Mouse (Mus musculus): Measurements from ENCODE around the gene Cyp2a5. TPM values are rescaled to one million over a fixed set of nuclear protein-coding genes. Genes with fewer than 3 reads are reported as not detected.
"Not testable (repeated sequence)": the region's sequence is repeated elsewhere in the genome, so short reads cannot be mapped to it uniquely, and the experiment has no call there.

Gene Cyp2a5
- not detected in 2 replicates for polyA plus RNA-seq (2014; fragmentation: Nextera tagmentation; extraction: Ambion mirVana)

GRCm38 (mm10) chr7:26835059-26835458 is at the start of gene Cyp2a5:
TSS of gene Cyp2a5 (plus strand) at chr7:26835305.
- not testable (repeated sequence) for H3K4me3 ChIP-seq (ENCODE audit: low read depth, low read length); H3K4me2 ChIP-seq; DNase-seq (ENCODE audit: low spot score); H3K4me1 ChIP-seq (replicated peaks; ENCODE audit: control insufficient read depth, insufficient read depth, low read length); H3K27ac ChIP-seq (ENCODE audit: low read depth, low read length); H3K9me3 ChIP-seq (ENCODE audit: control insufficient read depth, low read length); H3K27me3 ChIP-seq (replicated peaks; ENCODE audit: control insufficient read depth, insufficient read depth, low read length); ATAC-seq (replicated peaks; ENCODE audit: low FRiP score); H3K9ac ChIP-seq (ENCODE audit: low read depth, low read length); H3K36me3 ChIP-seq (ENCODE audit: control insufficient read depth, insufficient read depth, low read length)
- 68% methylated on average over 3 of the region's 3 CpGs for whole genome bisulfite sequencing

- DNase-seq (ENCODE audit: low spot score); H3K4me1 ChIP-seq (replicated peaks; ENCODE audit: control insufficient read depth, insufficient read depth, low read length); H3K27me3 ChIP-seq (replicated peaks; ENCODE audit: control insufficient read depth, insufficient read depth, low read length); H3K9me3 ChIP-seq (ENCODE audit: control insufficient read depth, low read length); H3K9ac ChIP-seq (ENCODE audit: low read depth, low read length); ATAC-seq (replicated peaks; ENCODE audit: low FRiP score); H3K4me3 ChIP-seq (ENCODE audit: low read depth, low read length); H3K36me3 ChIP-seq (ENCODE audit: control insufficient read depth, insufficient read depth, low read length); H3K4me2 ChIP-seq; H3K27ac ChIP-seq (ENCODE audit: low read depth, low read length): not testable (repeated sequence)
- 50% methylated on average over 1 of the region's 1 CpGs for WGBS
Measured at GRCm38 (mm10) chr7:26786013-26786412, 49.1 kb upstream of the Cyp2a5 start.

GRCm38 (mm10) chr7:26789984-26790383 is 45.1 kb upstream of the Cyp2a5 start:
- Histone ChIP-seq H3K4me3 (ENCODE audit: low read depth, low read length) (no peak overlapping the region), H3K4me2 (no peak overlapping the region), H3K4me1 (replicated peaks; ENCODE audit: control insufficient read depth, insufficient read depth, low read length) (no peaks in the 10 kb centered on the region), H3K27me3 (replicated peaks; ENCODE audit: control insufficient read depth, insufficient read depth, low read length) (no peaks in the 10 kb centered on the region), H3K36me3 (ENCODE audit: control insufficient read depth, insufficient read depth, low read length) (no peaks in the 10 kb centered on the region), H3K9ac (ENCODE audit: low read depth, low read length) (no peak overlapping the region), H3K9me3 (ENCODE audit: control insufficient read depth, low read length) (no peaks in the 10 kb centered on the region), H3K27ac (ENCODE audit: low read depth, low read length) (no peak overlapping the region)
- ATAC-seq (replicated peaks; ENCODE audit: low FRiP score): no peak
- no peak for DNase-seq (ENCODE audit: low spot score)
- 66% methylated on average over 6 of the region's 6 CpGs for WGBS

GRCm38 (mm10) chr7:26800104-26800503 is 35.0 kb upstream of the Cyp2a5 start:
- Histone ChIP-seq H3K4me3 (ENCODE audit: low read depth, low read length) (no peak overlapping the region), H3K27ac (ENCODE audit: low read depth, low read length) (no peak overlapping the region), H3K36me3 (ENCODE audit: control insufficient read depth, insufficient read depth, low read length) (no peaks in the 10 kb centered on the region), H3K9me3 (ENCODE audit: control insufficient read depth, low read length) (no peaks in the 10 kb centered on the region), H3K9ac (ENCODE audit: low read depth, low read length) (no peak overlapping the region), H3K4me2 (no peak overlapping the region), H3K27me3 (replicated peaks; ENCODE audit: control insufficient read depth, insufficient read depth, low read length) (no peaks in the 10 kb centered on the region), H3K4me1 (replicated peaks; ENCODE audit: control insufficient read depth, insufficient read depth, low read length) (no peaks in the 10 kb centered on the region)
- no peak for ATAC-seq (replicated peaks; ENCODE audit: low FRiP score)
- DNase-seq (ENCODE audit: low spot score): no peak

- no peak for ATAC-seq (replicated peaks; ENCODE audit: low FRiP score)
- 83% methylated on average over 1 of the region's 1 CpGs for WGBS
- H3K4me1 ChIP-seq (replicated peaks; ENCODE audit: control insufficient read depth, insufficient read depth, low read length): no peaks in the 10 kb centered on the region
Measured at GRCm38 (mm10) chr7:26800996-26801395, 34.1 kb upstream of the Cyp2a5 start.

GRCm38 (mm10) chr7:26808592-26808991 is 26.5 kb upstream of the Cyp2a5 start, which contains the start of gene Cyp2g1:
TSS of gene Cyp2g1 (plus strand) at chr7:26808892.
- no peak for ATAC-seq (replicated peaks; ENCODE audit: low FRiP score)

More at GRCm38 (mm10) chr7:26800996-26801395, 34.1 kb upstream of the Cyp2a5 start:
- Histone ChIP-seq H3K27me3 (replicated peaks; ENCODE audit: control insufficient read depth, insufficient read depth, low read length) (no peaks in the 10 kb centered on the region), H3K4me3 (ENCODE audit: low read depth, low read length) (no peak overlapping the region), H3K9me3 (ENCODE audit: control insufficient read depth, low read length) (no peaks in the 10 kb centered on the region), H3K27ac (ENCODE audit: low read depth, low read length) (no peak overlapping the region), H3K36me3 (ENCODE audit: control insufficient read depth, insufficient read depth, low read length) (no peaks in the 10 kb centered on the region), H3K4me2 (no peak overlapping the region), H3K9ac (ENCODE audit: low read depth, low read length) (no peak overlapping the region)
- no peak for DNase-seq (ENCODE audit: low spot score)

GRCm38 (mm10) chr7:26831556-26832292 is 3.4 kb upstream of the Cyp2a5 start:
- WGBS: 71% methylated on average over 9 of the region's 9 CpGs
- H3K9ac ChIP-seq (ENCODE audit: low read depth, low read length); H3K27ac ChIP-seq (ENCODE audit: low read depth, low read length); H3K4me3 ChIP-seq (ENCODE audit: low read depth, low read length); H3K4me2 ChIP-seq; H3K9me3 ChIP-seq (ENCODE audit: control insufficient read depth, low read length); H3K36me3 ChIP-seq (ENCODE audit: control insufficient read depth, insufficient read depth, low read length); ATAC-seq (replicated peaks; ENCODE audit: low FRiP score); H3K4me1 ChIP-seq (replicated peaks; ENCODE audit: control insufficient read depth, insufficient read depth, low read length); DNase-seq (ENCODE audit: low spot score); H3K27me3 ChIP-seq (replicated peaks; ENCODE audit: control insufficient read depth, insufficient read depth, low read length): not testable (repeated sequence)

More at GRCm38 (mm10) chr7:26808592-26808991, 26.5 kb upstream of the Cyp2a5 start, which contains the start of gene Cyp2g1:
- no peak for DNase-seq (ENCODE audit: low spot score)
- H3K4me2 ChIP-seq: no peak within 1 kb of the TSS
- WGBS: 84% methylated on average over 2 of the region's 2 CpGs
- no peak within 1 kb of the TSS for H3K9ac ChIP-seq (ENCODE audit: low read depth, low read length)
- no peaks in the 10 kb centered on the region for H3K9me3 ChIP-seq (ENCODE audit: control insufficient read depth, low read length)
- no peaks in the 10 kb centered on the region for H3K4me1 ChIP-seq (replicated peaks; ENCODE audit: control insufficient read depth, insufficient read depth, low read length)
- H3K27me3 ChIP-seq (replicated peaks; ENCODE audit: control insufficient read depth, insufficient read depth, low read length): no peaks in the 10 kb centered on the region
- H3K36me3 ChIP-seq (ENCODE audit: control insufficient read depth, insufficient read depth, low read length): no peaks in the 10 kb centered on the region
- no peak within 1 kb of the TSS for H3K4me3 ChIP-seq (ENCODE audit: low read depth, low read length)
- H3K27ac ChIP-seq (ENCODE audit: low read depth, low read length): no peak within 1 kb of the TSS

GRCm38 (mm10) chr7:26832668-26833067 is 2.4 kb upstream of the Cyp2a5 start:
- DNase-seq (ENCODE audit: low spot score); H3K4me1 ChIP-seq (replicated peaks; ENCODE audit: control insufficient read depth, insufficient read depth, low read length); H3K9me3 ChIP-seq (ENCODE audit: control insufficient read depth, low read length); H3K9ac ChIP-seq (ENCODE audit: low read depth, low read length); H3K27me3 ChIP-seq (replicated peaks; ENCODE audit: control insufficient read depth, insufficient read depth, low read length); H3K4me3 ChIP-seq (ENCODE audit: low read depth, low read length); ATAC-seq (replicated peaks; ENCODE audit: low FRiP score); H3K27ac ChIP-seq (ENCODE audit: low read depth, low read length); H3K4me2 ChIP-seq; H3K36me3 ChIP-seq (ENCODE audit: control insufficient read depth, insufficient read depth, low read length): not testable (repeated sequence)
- 76% methylated on average over 7 of the region's 7 CpGs for WGBS

- not testable (repeated sequence) for H3K36me3 ChIP-seq (ENCODE audit: control insufficient read depth, insufficient read depth, low read length); H3K9me3 ChIP-seq (ENCODE audit: control insufficient read depth, low read length); H3K27ac ChIP-seq (ENCODE audit: low read depth, low read length); H3K4me1 ChIP-seq (replicated peaks; ENCODE audit: control insufficient read depth, insufficient read depth, low read length); H3K4me2 ChIP-seq; H3K9ac ChIP-seq (ENCODE audit: low read depth, low read length); ATAC-seq (replicated peaks; ENCODE audit: low FRiP score); DNase-seq (ENCODE audit: low spot score); H3K4me3 ChIP-seq (ENCODE audit: low read depth, low read length); H3K27me3 ChIP-seq (replicated peaks; ENCODE audit: control insufficient read depth, insufficient read depth, low read length)
- WGBS: 91% methylated on average over 2 of the region's 2 CpGs
Measured at GRCm38 (mm10) chr7:26843400-26843799, 8.3 kb downstream of the Cyp2a5 start.

All from liver, embryonic 11.5 days (tissue).